Mouse (Mus musculus) brain, adult 2 months (tissue): Measurements from ENCODE around the gene Rhox4a2.
"Not testable (repeated sequence)": the region's sequence is repeated elsewhere in the genome, so short reads cannot be mapped to it uniquely, and the experiment has no call there.

Experiments used
- DNase-seq: peaks from one replicate; pipeline ENCODE4 v3.0.0; 2011; ENCODE audit warnings: low read depth, low spot score

Gene Rhox4a2

GRCm38 (mm10) chrX:37390548-37390947 lies at the start of gene Rhox4a2:
Rhox4a2 (plus strand) TSS chrX:37390848.
- DNase-seq = not testable (repeated sequence)

GRCm38 (mm10) chrX:37379728-37380127 lies 10.9 kb upstream of the Rhox4a2 start, which contains the start of gene Rhox3a2:
Rhox3a2 (plus strand) TSS chrX:37380028.
- not testable (repeated sequence) for DNase-seq

- DNase-seq = not testable (repeated sequence)
Measured at GRCm38 (mm10) chrX:37411767-37412166, 21.1 kb downstream of the Rhox4a2 start, which contains the start of gene Rhox2b. Rhox2b (plus strand) TSS chrX:37412067.

- not testable (repeated sequence) for DNase-seq
Measured at GRCm38 (mm10) chrX:37432194-37432593, 41.5 kb downstream of the Rhox4a2 start, which contains the start of gene Rhox4b. Rhox4b (plus strand) TSS chrX:37432494.
